Mouse (Mus musculus) hindbrain, embryonic 11.5 days (tissue): ENCODE results near the gene Rnaseh1. TPM values are rescaled to one million over a fixed set of nuclear protein-coding genes. Genes with fewer than 3 reads are reported as not detected.

ENCODE experiments used
- ATAC-seq: fragments of 200-750 bp; cut with Nextera tagmentation; 2 replicates; pipeline ENCODE4 v1.8.0; 2017; ENCODE audit warnings: mild to moderate bottlenecking, moderate TSS enrichment, moderate library complexity; ENCODE audit not compliant: low FRiP score
- DNase-seq: peaks from one replicate; pipeline ENCODE4 v3.0.0-alpha.2; 2015; ENCODE audit warnings: low spot score
- H3K27ac ChIP-seq: fragments of 300-500 bp; sonication (generic); 2 replicates; pipeline ENCODE4 v1.5.1; 2014; ENCODE audit warnings: mild to moderate bottlenecking, low read depth, low read length
- H3K27me3 ChIP-seq: fragments of 300-500 bp; sonication (generic); 2 replicates; pipeline ENCODE4 v1.6.1; 2014; ENCODE audit warnings: mild to moderate bottlenecking, low read length, moderate library complexity, mixed read lengths; ENCODE audit not compliant: control insufficient read depth, insufficient read depth
- H3K36me3 ChIP-seq: fragments of 300-500 bp; sonication (generic); 2 replicates; pipeline ENCODE4 v1.6.1; 2014; ENCODE audit warnings: mild to moderate bottlenecking, low read length, moderate library complexity, mixed read lengths; ENCODE audit not compliant: control insufficient read depth, insufficient read depth
- H3K4me1 ChIP-seq: fragments of 300-500 bp; sonication (generic); replicated peaks from 2 replicates; pipeline ENCODE4 v1.6.1; 2014; ENCODE audit warnings: low read length, mixed read lengths; ENCODE audit not compliant: control insufficient read depth, insufficient read depth
- H3K4me2 ChIP-seq: fragments of 300-500 bp; sonication (generic); replicated peaks from 2 replicates; pipeline ENCODE4 v1.6.1; 2014; ENCODE audit warnings: mild to moderate bottlenecking, low read depth, low read length
- H3K4me3 ChIP-seq: fragments of 300-500 bp; sonication (generic); 2 replicates; pipeline ENCODE4 v1.5.1; 2014; ENCODE audit warnings: low read depth, low read length
- H3K9ac ChIP-seq: fragments of 300-500 bp; sonication (generic); 2 replicates; pipeline ENCODE4 v1.6.1; 2014; ENCODE audit warnings: low read depth, low read length
- H3K9me3 ChIP-seq: fragments of 300-500 bp; sonication (generic); 2 replicates; pipeline ENCODE4 v1.6.1; 2016; ENCODE audit warnings: low read length; ENCODE audit not compliant: control insufficient read depth
- WGBS: fragments of 180-500 bp; shearing (Covaris S2); extraction: QIAGEN DNeasy Blood & Tissue Kit; methylation state at CpG from one replicate; pipeline ENCODE4 v1.1.7; 2014; 5-methylcytosine and 5-hydroxymethylcytosine counted together
- polyA plus RNA-seq: library from polyadenylated mRNA; unstranded; fragments of >200 nt; fragmentation: Nextera tagmentation; extraction: Ambion mirVana; gene quantifications from 2 replicates; pipeline ENCODE4 v1.2.1, GENCODE M21; 2014

Gene Rnaseh1
- polyA plus RNA-seq, 1 experiment from 2014 or later: 25.4 TPM

GRCm38 (mm10) chr12:28675925-28676209, 26.5 kb downstream of the Rnaseh1 start:
- peak overlapping the region; percentile 66 for H3K4me2 ChIP-seq
- 0 out of 2 replicates have a peak, but pooled peaks cover 3% of the 10 kb centered on the region for H3K4me1 ChIP-seq
- no peaks in the 10 kb centered on the region for H3K27me3 ChIP-seq
- peak overlapping the region; percentile 41 for H3K4me3 ChIP-seq
- ATAC-seq (no peak), DNase-seq (no peak)
- 66% methylated on average over 5 of the region's 5 CpGs for WGBS
- H3K27ac ChIP-seq: peak overlapping the region; percentile 89
- no peaks in the 10 kb centered on the region for H3K9me3 ChIP-seq
- peak overlapping the region; percentile 66 for H3K9ac ChIP-seq
- H3K36me3 ChIP-seq: no peaks in the 10 kb centered on the region

- Histone ChIP-seq H3K27me3 (no peaks in the 10 kb centered on the region), H3K4me3 (no peak overlapping the region), H3K4me1 (0 out of 2 replicates have a peak, but pooled peaks cover 2% of the 10 kb centered on the region), H3K9me3 (no peaks in the 10 kb centered on the region), H3K9ac (no peak overlapping the region), H3K36me3 (no peaks in the 10 kb centered on the region), H3K27ac (no peak overlapping the region), H3K4me2 (no peak overlapping the region)
- ATAC-seq (no peak), DNase-seq (no peak)
- WGBS: 89% methylated on average over 1 of the region's 1 CpGs
These were observed 35.3 kb downstream of the Rnaseh1 start for GRCm38 (mm10) chr12:28684674-28685073.

DNA sequence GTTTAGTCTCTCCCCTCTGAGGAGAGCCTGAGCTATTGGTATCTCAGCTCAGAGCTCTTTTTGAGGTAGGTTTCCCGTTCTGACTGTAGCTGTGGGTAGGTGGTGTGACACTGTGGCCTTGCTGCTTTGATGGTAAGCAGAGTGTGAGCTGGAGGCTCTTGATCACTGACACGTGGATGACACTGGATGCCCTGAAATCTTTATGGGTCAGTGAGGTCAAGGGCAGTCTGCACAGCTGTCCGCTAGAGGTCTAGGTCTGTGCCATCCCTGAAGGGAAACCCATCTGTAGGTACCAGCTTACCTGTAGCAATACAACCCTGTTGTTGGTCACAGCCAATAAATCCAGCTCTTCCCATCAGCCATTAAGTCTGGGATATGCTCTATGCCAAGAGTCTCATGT, 36.4 kb downstream of the Rnaseh1 start:
- H3K27me3 ChIP-seq: no peaks in the 10 kb centered on the region
- H3K27ac ChIP-seq: no peak overlapping the region
- no peaks in the 10 kb centered on the region for H3K36me3 ChIP-seq
- no peaks in the 10 kb centered on the region for H3K9me3 ChIP-seq
- 55% methylated on average over 3 of the region's 3 CpGs for WGBS
- 0 out of 2 replicates have a peak, but pooled peaks cover 2% of the 10 kb centered on the region for H3K4me1 ChIP-seq
- DNase-seq (no peak), ATAC-seq (0 out of 2 replicates have a peak, but pooled peaks have one; percentile 6)
- no peak overlapping the region for H3K4me3 ChIP-seq
- H3K9ac ChIP-seq: no peak overlapping the region
- no peak overlapping the region for H3K4me2 ChIP-seq

GRCm38 (mm10) chr12:28686199-28686879, 36.9 kb downstream of the Rnaseh1 start:
- H3K27ac ChIP-seq: no peak overlapping the region
- H3K4me3 ChIP-seq: no peak overlapping the region
- WGBS: 51% methylated on average over 8 of the region's 8 CpGs
- no peaks in the 10 kb centered on the region for H3K9me3 ChIP-seq
- no peak for DNase-seq
- H3K27me3 ChIP-seq: no peaks in the 10 kb centered on the region
- H3K4me2 ChIP-seq: no peak overlapping the region
- H3K4me1 ChIP-seq: 0 out of 2 replicates have a peak, but pooled peaks cover 2% of the 10 kb centered on the region
- peak; percentile 56 for ATAC-seq
- H3K36me3 ChIP-seq: no peaks in the 10 kb centered on the region
- no peak overlapping the region for H3K9ac ChIP-seq

GRCm38 (mm10) chr12:28688996-28689395, 39.6 kb downstream of the Rnaseh1 start:
- no peaks in the 10 kb centered on the region for H3K9me3 ChIP-seq
- no peak overlapping the region for H3K9ac ChIP-seq
- ATAC-seq: no peak
- no peaks in the 10 kb centered on the region for H3K36me3 ChIP-seq
- no peak overlapping the region for H3K4me3 ChIP-seq
- no peak overlapping the region for H3K4me2 ChIP-seq
- H3K27me3 ChIP-seq: no peaks in the 10 kb centered on the region
- H3K27ac ChIP-seq: no peak overlapping the region
- no peak for DNase-seq
- H3K4me1 ChIP-seq: 0 out of 2 replicates have a peak, but pooled peaks cover 2% of the 10 kb centered on the region
- 88% methylated on average over 6 of the region's 6 CpGs for WGBS

- Histone ChIP-seq H3K4me2 (no peak overlapping the region), H3K9ac (no peak overlapping the region), H3K9me3 (no peaks in the 10 kb centered on the region), H3K4me1 (0 out of 2 replicates have a peak, but pooled peaks cover 2% of the 10 kb centered on the region), H3K36me3 (no peaks in the 10 kb centered on the region), H3K4me3 (no peak overlapping the region), H3K27me3 (no peaks in the 10 kb centered on the region), H3K27ac (no peak overlapping the region)
- DNase-seq: no peak
- ATAC-seq: no peak
- WGBS: 94% methylated on average over 7 of the region's 7 CpGs
These were observed 41.3 kb downstream of the Rnaseh1 start for GRCm38 (mm10) chr12:28690730-28691129.

GRCm38 (mm10) chr12:28693738-28694137, 44.3 kb downstream of the Rnaseh1 start:
- Histone ChIP-seq H3K36me3 (no peaks in the 10 kb centered on the region), H3K27ac (no peak overlapping the region), H3K4me2 (no peak overlapping the region), H3K4me3 (no peak overlapping the region), H3K9me3 (no peaks in the 10 kb centered on the region), H3K9ac (no peak overlapping the region), H3K4me1 (no peaks in the 10 kb centered on the region), H3K27me3 (no peaks in the 10 kb centered on the region)
- ATAC-seq (no peak), DNase-seq (no peak)
- WGBS: 77% methylated on average over 3 of the region's 3 CpGs

GRCm38 (mm10) chr12:28694231-28694630, 44.8 kb downstream of the Rnaseh1 start:
- WGBS: 89% methylated on average over 2 of the region's 2 CpGs
- H3K36me3 ChIP-seq: no peaks in the 10 kb centered on the region
- no peak for DNase-seq

GRCm38 (mm10) chr12:28694776-28695175, 45.4 kb downstream of the Rnaseh1 start:
- H3K27me3 ChIP-seq: no peaks in the 10 kb centered on the region
- WGBS: 88% methylated on average over 7 of the region's 7 CpGs
- DNase-seq: no peak
- ATAC-seq: no peak
- H3K4me3 ChIP-seq: no peak overlapping the region
- H3K9ac ChIP-seq: no peak overlapping the region
- no peaks in the 10 kb centered on the region for H3K36me3 ChIP-seq
- no peaks in the 10 kb centered on the region for H3K4me1 ChIP-seq
- no peaks in the 10 kb centered on the region for H3K9me3 ChIP-seq
- H3K4me2 ChIP-seq: no peak overlapping the region
- no peak overlapping the region for H3K27ac ChIP-seq

More at GRCm38 (mm10) chr12:28694231-28694630, 44.8 kb downstream of the Rnaseh1 start:
- no peaks in the 10 kb centered on the region for H3K27me3 ChIP-seq
- no peaks in the 10 kb centered on the region for H3K4me1 ChIP-seq
- no peak overlapping the region for H3K4me2 ChIP-seq
- no peak overlapping the region for H3K27ac ChIP-seq
- no peaks in the 10 kb centered on the region for H3K9me3 ChIP-seq
- ATAC-seq: no peak
- H3K9ac ChIP-seq: no peak overlapping the region
- H3K4me3 ChIP-seq: no peak overlapping the region
